Mouse (Mus musculus): ENCODE measurements around the gene Lmntd1. TPM values are rescaled to one million over a fixed set of nuclear protein-coding genes. Genes with fewer than 3 reads are reported as not detected.

Gene Lmntd1
- polyA plus RNA-seq, 1 experiment from 2014 or later, result not detected

GRCm38 (mm10) chr6:145387378-145387777 is 226.7 kb downstream of the Lmntd1 start:
- no peak for DNase-seq (ENCODE audit: low spot score)
- Histone ChIP-seq H3K4me3 (ENCODE audit: low read depth, low read length) (no peak overlapping the region), H3K9me3 (ENCODE audit: control insufficient read depth, low read length) (no peaks in the 10 kb centered on the region), H3K4me2 (no peak overlapping the region), H3K27me3 (replicated peaks; ENCODE audit: control insufficient read depth, insufficient read depth, low read length) (no peaks in the 10 kb centered on the region), H3K9ac (ENCODE audit: low read depth, low read length) (no peak overlapping the region), H3K4me1 (replicated peaks; ENCODE audit: control insufficient read depth, insufficient read depth, low read length) (no peaks in the 10 kb centered on the region), H3K27ac (ENCODE audit: low read depth, low read length) (no peak overlapping the region), H3K36me3 (ENCODE audit: control insufficient read depth, insufficient read depth, low read length) (no peaks in the 10 kb centered on the region)
- no peak for ATAC-seq (replicated peaks; ENCODE audit: low FRiP score)
- 73% methylated on average over 6 of the region's 6 CpGs for WGBS

DNA sequence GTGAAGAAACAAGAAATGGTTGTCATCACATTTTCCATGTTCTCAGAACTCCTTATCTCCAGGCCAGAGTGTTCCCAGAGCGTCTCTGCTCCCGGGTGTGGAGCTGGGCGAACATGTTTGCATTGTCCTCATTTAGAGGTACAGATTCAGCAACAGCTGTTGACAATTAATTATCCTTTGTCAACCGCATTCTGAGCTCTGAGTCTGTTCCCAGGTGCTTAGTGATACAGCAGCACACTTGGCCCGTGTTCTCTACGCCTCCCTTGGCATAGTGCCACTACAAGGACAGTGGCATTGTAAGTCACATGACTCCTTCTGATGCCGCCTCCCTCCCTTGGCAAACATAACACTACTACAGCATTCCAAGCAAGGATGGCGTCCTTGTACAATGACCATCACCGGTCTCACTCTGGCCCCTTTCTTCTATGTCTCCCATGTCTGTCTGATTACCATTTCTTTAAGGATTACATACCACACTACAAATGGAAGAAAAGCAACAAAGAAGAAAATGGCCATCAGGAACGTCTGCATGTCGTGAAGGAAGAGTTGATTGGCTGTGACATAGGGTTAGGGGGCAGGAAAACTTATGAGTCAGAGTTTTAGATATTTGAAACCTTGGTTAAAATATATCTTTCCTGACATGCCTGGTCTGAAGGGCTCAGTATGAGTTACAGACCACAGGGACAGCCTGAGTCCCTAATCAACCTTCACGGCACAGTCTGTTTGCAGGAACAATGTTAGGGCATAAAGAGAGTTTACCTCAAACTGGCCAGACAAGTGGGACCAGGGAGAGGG is 231.3 kb downstream of the Lmntd1 start:
- Histone ChIP-seq H3K4me1 (replicated peaks; ENCODE audit: control insufficient read depth, insufficient read depth, low read length) (no peaks in the 10 kb centered on the region), H3K4me2 (no peak overlapping the region), H3K36me3 (ENCODE audit: control insufficient read depth, insufficient read depth, low read length) (no peaks in the 10 kb centered on the region), H3K4me3 (ENCODE audit: low read depth, low read length) (no peak overlapping the region), H3K9me3 (ENCODE audit: control insufficient read depth, low read length) (no peaks in the 10 kb centered on the region), H3K9ac (ENCODE audit: low read depth, low read length) (no peak overlapping the region), H3K27ac (ENCODE audit: low read depth, low read length) (no peak overlapping the region), H3K27me3 (replicated peaks; ENCODE audit: control insufficient read depth, insufficient read depth, low read length) (no peaks in the 10 kb centered on the region)
- 75% methylated on average over 12 of the region's 12 CpGs for WGBS
- ATAC-seq (replicated peaks; ENCODE audit: low FRiP score) (no peak), DNase-seq (ENCODE audit: low spot score) (no peak)

GRCm38 (mm10) chr6:145380961-145381360 is 233.2 kb downstream of the Lmntd1 start:
- DNase-seq (ENCODE audit: low spot score) (no peak), ATAC-seq (replicated peaks; ENCODE audit: low FRiP score) (no peak)
- WGBS, result 86% methylated on average over 8 of the region's 8 CpGs
- Histone ChIP-seq H3K9ac (ENCODE audit: low read depth, low read length) (no peak overlapping the region), H3K27me3 (replicated peaks; ENCODE audit: control insufficient read depth, insufficient read depth, low read length) (no peaks in the 10 kb centered on the region), H3K4me1 (replicated peaks; ENCODE audit: control insufficient read depth, insufficient read depth, low read length) (no peaks in the 10 kb centered on the region), H3K9me3 (ENCODE audit: control insufficient read depth, low read length) (no peaks in the 10 kb centered on the region), H3K36me3 (ENCODE audit: control insufficient read depth, insufficient read depth, low read length) (no peaks in the 10 kb centered on the region), H3K27ac (ENCODE audit: low read depth, low read length) (no peak overlapping the region), H3K4me3 (ENCODE audit: low read depth, low read length) (no peak overlapping the region), H3K4me2 (no peak overlapping the region)

DNA sequence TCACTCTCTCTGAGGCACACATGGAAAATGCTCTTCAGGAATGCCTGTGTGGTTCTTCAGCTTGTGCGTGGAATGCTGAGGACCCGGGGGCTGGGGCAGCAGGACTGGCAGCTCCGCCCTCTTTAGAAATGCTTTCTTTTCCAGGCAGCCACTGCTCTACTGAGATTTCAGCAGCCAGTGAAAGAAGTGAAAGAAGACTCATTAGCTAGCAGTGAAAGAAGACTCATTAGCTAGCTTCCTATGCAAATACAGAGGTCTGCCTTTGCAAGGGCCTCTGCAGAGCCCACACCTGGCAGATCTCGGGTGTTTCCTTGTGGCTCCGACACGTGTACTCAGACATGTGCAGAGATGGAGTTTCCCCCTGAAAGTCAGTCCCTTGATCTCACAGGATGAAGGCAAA is 234.9 kb downstream of the Lmntd1 start:
- no peaks in the 10 kb centered on the region for H3K27me3 ChIP-seq (replicated peaks; ENCODE audit: control insufficient read depth, insufficient read depth, low read length)
- no peak overlapping the region for H3K4me2 ChIP-seq
- no peak overlapping the region for H3K9ac ChIP-seq (ENCODE audit: low read depth, low read length)
- H3K36me3 ChIP-seq (ENCODE audit: control insufficient read depth, insufficient read depth, low read length), result no peaks in the 10 kb centered on the region
- DNase-seq (ENCODE audit: low spot score) (no peak), ATAC-seq (replicated peaks; ENCODE audit: low FRiP score) (no peak)
- H3K9me3 ChIP-seq (ENCODE audit: control insufficient read depth, low read length), result no peaks in the 10 kb centered on the region
- H3K4me3 ChIP-seq (ENCODE audit: low read depth, low read length), result no peak overlapping the region
- 47% methylated on average over 6 of the region's 6 CpGs for WGBS
- no peaks in the 10 kb centered on the region for H3K4me1 ChIP-seq (replicated peaks; ENCODE audit: control insufficient read depth, insufficient read depth, low read length)
- H3K27ac ChIP-seq (ENCODE audit: low read depth, low read length), result no peak overlapping the region

DNA sequence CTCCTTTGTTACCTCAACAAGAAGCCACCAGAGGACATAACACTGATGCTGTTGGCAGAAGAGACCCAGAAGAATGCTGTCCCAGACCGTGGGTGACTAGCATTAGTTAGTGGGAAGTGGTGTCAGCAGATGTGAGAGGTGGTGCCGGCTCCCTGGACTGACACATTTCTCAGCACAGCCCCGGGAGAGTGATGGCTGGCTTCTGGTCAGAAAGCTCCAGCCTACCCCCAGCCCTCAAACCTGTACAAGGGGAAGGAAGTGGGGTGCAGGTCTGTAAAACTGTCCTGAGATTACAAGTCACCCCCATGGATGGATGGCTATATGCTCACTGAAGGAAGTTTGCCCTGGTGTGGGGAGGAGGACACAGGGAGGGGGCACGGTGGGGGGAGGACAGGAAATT is 235.4 kb downstream of the Lmntd1 start:
- Histone ChIP-seq H3K4me3 (ENCODE audit: low read depth, low read length) (no peak overlapping the region), H3K9ac (ENCODE audit: low read depth, low read length) (no peak overlapping the region), H3K36me3 (ENCODE audit: control insufficient read depth, insufficient read depth, low read length) (no peaks in the 10 kb centered on the region), H3K27ac (ENCODE audit: low read depth, low read length) (no peak overlapping the region), H3K9me3 (ENCODE audit: control insufficient read depth, low read length) (no peaks in the 10 kb centered on the region), H3K4me2 (no peak overlapping the region), H3K4me1 (replicated peaks; ENCODE audit: control insufficient read depth, insufficient read depth, low read length) (no peaks in the 10 kb centered on the region), H3K27me3 (replicated peaks; ENCODE audit: control insufficient read depth, insufficient read depth, low read length) (no peaks in the 10 kb centered on the region)
- no peak for ATAC-seq (replicated peaks; ENCODE audit: low FRiP score)
- DNase-seq (ENCODE audit: low spot score), result no peak
- 27% methylated on average over 4 of the region's 4 CpGs for whole genome bisulfite sequencing

DNA sequence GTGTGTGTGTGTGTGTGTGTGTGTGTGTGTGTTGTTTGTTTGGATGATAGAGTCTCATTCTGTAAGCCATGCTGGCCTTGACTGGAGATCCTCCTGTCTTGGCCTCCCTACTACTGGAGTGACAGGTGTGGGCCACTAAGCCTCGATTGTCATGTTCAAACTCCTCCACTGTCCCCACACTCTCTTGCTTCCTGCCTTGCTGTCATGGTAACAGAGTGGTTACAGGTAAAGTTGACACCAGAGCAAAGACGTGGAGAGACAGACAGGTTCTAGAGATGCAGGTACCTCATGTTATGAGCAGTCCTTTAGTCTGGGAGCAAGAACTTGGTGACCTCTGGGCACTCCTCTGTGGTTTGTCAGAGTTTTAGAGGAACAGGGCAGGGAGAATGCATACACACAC is 239.7 kb downstream of the Lmntd1 start:
- Histone ChIP-seq H3K27me3 (replicated peaks; ENCODE audit: control insufficient read depth, insufficient read depth, low read length) (no peaks in the 10 kb centered on the region), H3K4me2 (no peak overlapping the region), H3K9ac (ENCODE audit: low read depth, low read length) (no peak overlapping the region), H3K27ac (ENCODE audit: low read depth, low read length) (no peak overlapping the region), H3K36me3 (ENCODE audit: control insufficient read depth, insufficient read depth, low read length) (no peaks in the 10 kb centered on the region), H3K9me3 (ENCODE audit: control insufficient read depth, low read length) (no peaks in the 10 kb centered on the region), H3K4me3 (ENCODE audit: low read depth, low read length) (no peak overlapping the region), H3K4me1 (replicated peaks; ENCODE audit: control insufficient read depth, insufficient read depth, low read length) (no peaks in the 10 kb centered on the region)
- ATAC-seq (replicated peaks; ENCODE audit: low FRiP score) (no peak), DNase-seq (ENCODE audit: low spot score) (no peak)
- 75% methylated on average over 2 of the region's 2 CpGs for WGBS

DNA sequence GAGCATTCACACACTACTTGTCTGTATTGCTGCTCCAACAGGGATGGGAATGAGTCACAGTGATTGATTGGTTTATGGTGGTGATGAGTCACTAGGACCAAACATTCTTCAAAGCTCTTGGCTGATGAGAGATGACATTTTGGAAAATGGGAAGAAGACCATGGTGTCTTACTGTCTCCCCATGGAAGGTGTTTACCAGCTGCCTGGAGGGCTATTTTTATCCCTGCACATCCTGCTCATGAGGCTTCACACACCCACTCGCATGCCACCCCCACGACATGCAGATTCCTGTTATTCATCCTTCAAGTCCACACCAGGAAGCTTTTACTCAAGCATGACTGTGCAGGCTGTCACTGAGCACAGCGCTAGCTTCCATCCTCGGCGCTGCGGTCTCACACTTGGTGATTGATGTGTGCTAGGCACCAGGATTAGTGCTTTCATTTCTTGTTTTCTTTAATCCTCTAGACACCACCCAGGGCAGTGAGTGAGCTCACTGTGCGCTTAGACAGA is 240.4 kb downstream of the Lmntd1 start:
- no peaks in the 10 kb centered on the region for H3K27me3 ChIP-seq (replicated peaks; ENCODE audit: control insufficient read depth, insufficient read depth, low read length)
- H3K4me1 ChIP-seq (replicated peaks; ENCODE audit: control insufficient read depth, insufficient read depth, low read length), result no peaks in the 10 kb centered on the region
- no peak overlapping the region for H3K27ac ChIP-seq (ENCODE audit: low read depth, low read length)
- WGBS, result 56% methylated on average over 7 of the region's 7 CpGs
- H3K4me3 ChIP-seq (ENCODE audit: low read depth, low read length), result no peak overlapping the region
- ATAC-seq (replicated peaks; ENCODE audit: low FRiP score), result no peak
- H3K4me2 ChIP-seq, result no peak overlapping the region
- no peak overlapping the region for H3K9ac ChIP-seq (ENCODE audit: low read depth, low read length)
- no peak for DNase-seq (ENCODE audit: low spot score)
- H3K9me3 ChIP-seq (ENCODE audit: control insufficient read depth, low read length), result no peaks in the 10 kb centered on the region
- no peaks in the 10 kb centered on the region for H3K36me3 ChIP-seq (ENCODE audit: control insufficient read depth, insufficient read depth, low read length)

GRCm38 (mm10) chr6:145372066-145372465 is 242.1 kb downstream of the Lmntd1 start:
- no peak for ATAC-seq (replicated peaks; ENCODE audit: low FRiP score)
- no peaks in the 10 kb centered on the region for H3K27me3 ChIP-seq (replicated peaks; ENCODE audit: control insufficient read depth, insufficient read depth, low read length)
- H3K9me3 ChIP-seq (ENCODE audit: control insufficient read depth, low read length), result no peaks in the 10 kb centered on the region
- H3K4me3 ChIP-seq (ENCODE audit: low read depth, low read length), result no peak overlapping the region
- 40% methylated on average over 2 of the region's 2 CpGs for WGBS
- H3K36me3 ChIP-seq (ENCODE audit: control insufficient read depth, insufficient read depth, low read length), result no peaks in the 10 kb centered on the region
- no peak for DNase-seq (ENCODE audit: low spot score)
- no peak overlapping the region for H3K4me2 ChIP-seq
- H3K9ac ChIP-seq (ENCODE audit: low read depth, low read length), result no peak overlapping the region
- H3K27ac ChIP-seq (ENCODE audit: low read depth, low read length), result no peak overlapping the region
- H3K4me1 ChIP-seq (replicated peaks; ENCODE audit: control insufficient read depth, insufficient read depth, low read length), result no peaks in the 10 kb centered on the region

DNA sequence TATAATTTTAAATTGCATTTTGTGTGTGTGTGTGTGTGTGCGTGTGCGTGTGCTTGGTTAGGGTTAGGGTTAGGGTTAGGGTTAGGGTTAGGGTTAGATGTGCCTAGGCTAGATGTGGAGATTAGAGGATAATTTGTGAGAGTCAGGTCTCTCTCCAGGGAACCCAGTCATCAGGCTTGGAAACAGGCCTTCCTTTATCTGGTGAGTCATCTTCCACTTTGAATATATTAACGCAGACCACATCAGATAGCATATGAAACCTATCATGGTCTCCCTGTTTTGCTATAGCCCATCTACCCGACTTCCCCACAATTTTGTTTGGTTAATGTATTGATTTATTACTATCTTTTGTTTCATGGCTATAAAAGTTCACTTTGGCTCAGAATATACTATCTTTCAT is 242.5 kb downstream of the Lmntd1 start:
- H3K27me3 ChIP-seq (replicated peaks; ENCODE audit: control insufficient read depth, insufficient read depth, low read length), result no peaks in the 10 kb centered on the region
- 76% methylated on average over 4 of the region's 4 CpGs for WGBS
- H3K27ac ChIP-seq (ENCODE audit: low read depth, low read length), result no peak overlapping the region
- no peaks in the 10 kb centered on the region for H3K4me1 ChIP-seq (replicated peaks; ENCODE audit: control insufficient read depth, insufficient read depth, low read length)
- H3K4me2 ChIP-seq, result no peak overlapping the region
- no peaks in the 10 kb centered on the region for H3K36me3 ChIP-seq (ENCODE audit: control insufficient read depth, insufficient read depth, low read length)
- H3K9ac ChIP-seq (ENCODE audit: low read depth, low read length), result no peak overlapping the region
- H3K9me3 ChIP-seq (ENCODE audit: control insufficient read depth, low read length), result no peaks in the 10 kb centered on the region
- no peak for ATAC-seq (replicated peaks; ENCODE audit: low FRiP score)
- no peak for DNase-seq (ENCODE audit: low spot score)
- no peak overlapping the region for H3K4me3 ChIP-seq (ENCODE audit: low read depth, low read length)

All from liver, embryonic 11.5 days (tissue).